Mouse (Mus musculus) liver, embryonic 14.5 days (tissue): ENCODE data around the gene Lrrc71.

Experiments used
- CTCF ChIP-seq: IDR thresholded peaks from 2 replicates; pipeline ENCODE4 v1.5.1; 2016; ENCODE audit warnings: antibody characterized with exemption, low read depth, control low read depth
- EP300 ChIP-seq: IDR thresholded peaks from 2 replicates; pipeline ENCODE4 v1.6.1; 2016; ENCODE audit warnings: antibody characterized with exemption, low read depth

DNA sequence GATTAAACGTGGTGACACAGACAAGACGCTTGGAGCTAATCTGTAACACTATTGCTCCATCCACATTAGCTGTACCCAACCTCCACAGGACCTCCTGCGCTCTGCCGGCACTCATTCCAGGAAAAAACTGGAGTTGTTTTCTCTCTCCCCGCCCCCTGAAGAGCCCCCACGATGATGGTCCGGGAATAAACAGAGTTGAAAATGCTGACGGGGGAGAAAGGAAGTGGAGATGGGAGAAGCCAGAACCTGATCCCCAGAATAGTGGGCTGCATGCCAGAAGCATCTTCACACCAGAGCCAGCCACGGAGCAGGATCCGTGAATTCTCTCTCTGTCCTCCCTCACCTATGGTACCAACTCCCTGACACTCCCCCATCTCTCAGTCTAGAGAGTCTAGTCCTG lies 16.1 kb upstream of the Lrrc71 start:
- no peak for TF ChIP-seq CTCF
- TF ChIP-seq EP300 = no peak
